Mouse (Mus musculus): ENCODE data around the gene Dtl.

DNA sequence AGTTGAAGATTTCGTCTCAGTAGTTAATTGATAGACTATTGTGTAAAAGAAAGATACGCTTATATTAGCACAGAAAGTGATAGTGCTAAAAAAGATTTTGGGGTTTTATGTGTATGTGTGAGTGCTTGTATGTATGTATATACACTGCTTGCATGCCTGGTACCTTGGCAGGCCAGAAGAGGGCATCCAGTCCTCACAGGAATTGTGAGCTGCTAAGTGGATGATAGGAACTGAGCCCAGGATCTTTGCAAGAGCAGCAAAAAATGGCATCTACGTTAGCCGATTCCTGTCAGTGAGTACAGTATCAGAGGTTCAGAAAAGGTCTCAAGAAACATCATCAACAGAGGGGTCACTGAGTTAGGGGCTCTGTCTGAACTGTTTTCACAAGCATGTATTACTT is 9.1 kb upstream of the Dtl start:
- TF ChIP-seq POLR2A (IDR thresholded peaks at IDR 0.05; ENCODE audit: control insufficient read depth, low read depth, low read length) = no peak
- TF ChIP-seq CTCF (IDR thresholded peaks at IDR 0.05; ENCODE audit: control insufficient read depth, insufficient read depth, insufficient replicate concordance, low read depth, low read length) = no peak

Data from testis, adult 2 months (tissue).